Mouse (Mus musculus): ENCODE measurements around the gene Vmn1r233. TPM values are rescaled to one million over a fixed set of nuclear protein-coding genes. Genes with fewer than 3 reads are reported as not detected.

Gene Vmn1r233
- total and polyA plus RNA-seq, 3 experiments, result not detected

GRCm38 (mm10) chr17:21008382-21009331 is 12.4 kb upstream of the Vmn1r233 start, which contains the start of gene Zfp160 (continued):
- TF ChIP-seq MAZ (IDR thresholded peaks at IDR 0.05; ENCODE audit: low read depth, low read length), result 0 out of 2 replicates have a peak, but pooled peaks have one; percentile 39

- Histone ChIP-seq H3K9ac (ENCODE audit: insufficient read depth, low read depth) (no peak overlapping the region), H3K4me3 (replicated peaks in 1 of 3; ENCODE audit: low read depth in 2 of 3, low read length in 2 of 3, poor library complexity in 1 of 3) (no peak overlapping the region), H3K27ac (ENCODE audit: insufficient read depth, low read depth) (no peak overlapping the region), H3K79me2 (replicated peaks; ENCODE audit: control insufficient read depth, extremely low read depth, insufficient read depth, poor library complexity, severe bottlenecking) (no peaks in the 10 kb centered on the region), H3K4me2 (ENCODE audit: insufficient read depth, low read depth, poor library complexity, severe bottlenecking) (no peak overlapping the region), H3K9me3 (replicated peaks; ENCODE audit: low read length) (no peaks in the 10 kb centered on the region), H3K36me3 (replicated peaks in 1 of 2; ENCODE audit: control insufficient read depth in 1 of 2, insufficient read depth in 1 of 2, low read length in 1 of 2) (no peaks in the 10 kb centered on the region), H3K27me3 (replicated peaks) (no peaks in the 10 kb centered on the region), H3K4me1 (ENCODE audit: control insufficient read depth in 1 of 2, insufficient read depth in 2 of 2) (no peaks in the 10 kb centered on the region)
- in situ Hi-C loops (cut with MboI; ENCODE audit: low pct_ligation_motif_present, low pct_unique_long_range_greater_than_20kb, low sequenced_read_pairs), result no loop called here
- TF ChIP-seq EP300 (IDR thresholded peaks at IDR 0.05; ENCODE audit: low read length), result no peak
- TF ChIP-seq JUN (IDR thresholded peaks at IDR 0.05; ENCODE audit: insufficient read depth, low read depth, low read length), result no peak
- no peak for TF ChIP-seq CHD2 (IDR thresholded peaks at IDR 0.05; ENCODE audit: low read length)
- no peak for TF ChIP-seq MAFK (IDR thresholded peaks at IDR 0.05; ENCODE audit: insufficient replicate concordance, low read length)
- no peak for TF ChIP-seq ZNF384 (IDR thresholded peaks at IDR 0.05; ENCODE audit: low read depth, low read length)
- no peak for TF ChIP-seq SIN3A (IDR thresholded peaks at IDR 0.05; ENCODE audit: low read length)
- TF ChIP-seq MAX (IDR thresholded peaks at IDR 0.05; ENCODE audit: low read length), result no peak
- no peak for TF ChIP-seq ETS1 (conservative IDR thresholded peaks at IDR 0.05; ENCODE audit: low read depth, low read length)
- TF ChIP-seq E2F4 (IDR thresholded peaks at IDR 0.05; ENCODE audit: insufficient replicate concordance, low read depth, low read length), result no peak
- dilution Hi-C loops (cut with MboI; ENCODE audit: extremely low pct_ligation_motif_present, extremely low pct_unique_long_range_greater_than_20kb, low sequenced_read_pairs), result no loop called here
- DNase-seq (ENCODE audit: extremely low read depth), result no peak
These were observed 2.5 kb downstream of the Vmn1r233 start for GRCm38 (mm10) chr17:20993716-20994115.

GRCm38 (mm10) chr17:20966681-20967080 is 29.6 kb downstream of the Vmn1r233 start:
- in situ Hi-C loops (cut with MboI; ENCODE audit: low pct_ligation_motif_present, low pct_unique_long_range_greater_than_20kb, low sequenced_read_pairs) (loop anchor here (25.0 kb wide), 1 partner anchor 146 kb away; no protein-coding TSS in a partner anchor), dilution Hi-C loops (cut with MboI; ENCODE audit: extremely low pct_ligation_motif_present, extremely low pct_unique_long_range_greater_than_20kb, low sequenced_read_pairs) (no loop called here)
- no peak overlapping the region for H3K9ac ChIP-seq (ENCODE audit: insufficient read depth, low read depth)
- no peak overlapping the region for H3K4me3 ChIP-seq (replicated peaks in 1 of 3; ENCODE audit: low read depth in 2 of 3, low read length in 2 of 3, poor library complexity in 1 of 3)
- H3K4me1 ChIP-seq (ENCODE audit: control insufficient read depth in 1 of 2, insufficient read depth in 2 of 2), result no peaks in the 10 kb centered on the region
- H3K27ac ChIP-seq (ENCODE audit: insufficient read depth, low read depth), result no peak overlapping the region
- no peak overlapping the region for H3K4me2 ChIP-seq (ENCODE audit: insufficient read depth, low read depth, poor library complexity, severe bottlenecking)
- DNase-seq (ENCODE audit: extremely low read depth), result no peak
- no peaks in the 10 kb centered on the region for H3K9me3 ChIP-seq (replicated peaks; ENCODE audit: low read length)
- TF ChIP-seq SMC3 (IDR thresholded peaks at IDR 0.05; ENCODE audit: low read depth, low read length) (no peak), MYC (IDR thresholded peaks at IDR 0.05; ENCODE audit: low read depth, low read length) (no peak), ZKSCAN1 (IDR thresholded peaks at IDR 0.05; ENCODE audit: borderline replicate concordance, low read depth, low read length) (no peak), TCF12 (IDR thresholded peaks at IDR 0.05; ENCODE audit: low read depth, low read length) (no peak), E2F4 (IDR thresholded peaks at IDR 0.05; ENCODE audit: insufficient replicate concordance, low read depth, low read length) (no peak), POLR2A (IDR thresholded peaks at IDR 0.05; ENCODE audit: low read depth, low read length) (no peak), JUN (IDR thresholded peaks at IDR 0.05; ENCODE audit: insufficient read depth, low read depth, low read length) (no peak), IRF4 (IDR thresholded peaks at IDR 0.05; ENCODE audit: low read depth, low read length) (no peak), POLR2AphosphoS2 (IDR thresholded peaks at IDR 0.05; ENCODE audit: low read depth, low read length) (no peak), KAT2A (IDR thresholded peaks at IDR 0.05; ENCODE audit: insufficient replicate concordance, low read length) (no peak), HCFC1 (IDR thresholded peaks at IDR 0.05; ENCODE audit: low read depth, low read length) (no peak), RCOR1 (conservative IDR thresholded peaks at IDR 0.05; ENCODE audit: low read depth, low read length) (no peak), PAX5 (IDR thresholded peaks at IDR 0.05; ENCODE audit: low read length) (no peak), ETS1 (conservative IDR thresholded peaks at IDR 0.05; ENCODE audit: low read depth, low read length) (no peak), BHLHE40 (IDR thresholded peaks at IDR 0.05; ENCODE audit: low read depth, low read length) (no peak), MAX (IDR thresholded peaks at IDR 0.05; ENCODE audit: low read length) (no peak), MAFK (IDR thresholded peaks at IDR 0.05; ENCODE audit: insufficient replicate concordance, low read length) (no peak)
- H3K36me3 ChIP-seq (replicated peaks in 1 of 2; ENCODE audit: control insufficient read depth in 1 of 2, insufficient read depth in 1 of 2, low read length in 1 of 2), result peaks cover 53 to 83% of the 10 kb centered on the region in 2 experiments
- no peaks in the 10 kb centered on the region for H3K27me3 ChIP-seq (replicated peaks)
- H3K79me2 ChIP-seq (replicated peaks; ENCODE audit: control insufficient read depth, extremely low read depth, insufficient read depth, poor library complexity, severe bottlenecking), result no peaks in the 10 kb centered on the region

Data from CH12.LX (cell line).